Mouse (Mus musculus) neural tube, embryonic 15.5 days (tissue): Measurements from ENCODE around the gene Capns1. TPM values are rescaled to one million over a fixed set of nuclear protein-coding genes. Genes with fewer than 3 reads are reported as not detected.
A peak's percentile ranks its signal among the peaks of the same experiment; 100 is the strongest.

Experiments
- ATAC-seq: fragments of 200-750 bp; cut with Nextera tagmentation; 2 replicates; pipeline ENCODE4 v1.8.0; 2017; ENCODE audit warnings: mild to moderate bottlenecking, moderate TSS enrichment, moderate library complexity; ENCODE audit not compliant: low FRiP score
- H3K27ac ChIP-seq: fragments of 300-500 bp; sonication (generic); replicated peaks from 2 replicates; pipeline ENCODE4 v1.5.1; 2015; ENCODE audit warnings: mild to moderate bottlenecking, inconsistent platforms
- H3K27me3 ChIP-seq: fragments of 300-500 bp; sonication (generic); replicated peaks from 2 replicates; pipeline ENCODE4 v1.6.1; 2015; ENCODE audit warnings: inconsistent platforms
- H3K36me3 ChIP-seq: fragments of 300-500 bp; sonication (generic); 2 replicates; pipeline ENCODE4 v1.6.1; 2015; ENCODE audit warnings: inconsistent platforms
- H3K4me1 ChIP-seq: fragments of 300-500 bp; sonication (generic); 2 replicates; pipeline ENCODE4 v1.6.1; 2015; ENCODE audit warnings: inconsistent platforms
- H3K4me2 ChIP-seq: fragments of 300-500 bp; sonication (generic); 2 replicates; pipeline ENCODE4 v1.6.1; 2015; ENCODE audit warnings: inconsistent platforms, mild to moderate bottlenecking, moderate library complexity
- H3K4me3 ChIP-seq: fragments of 300-500 bp; sonication (generic); replicated peaks from 2 replicates; pipeline ENCODE4 v1.5.1; 2015; ENCODE audit warnings: mild to moderate bottlenecking, inconsistent platforms
- H3K9ac ChIP-seq: fragments of 300-500 bp; sonication (generic); replicated peaks from 2 replicates; pipeline ENCODE4 v1.6.1; 2015; ENCODE audit warnings: mild to moderate bottlenecking, inconsistent platforms
- H3K9me3 ChIP-seq: fragments of 300-500 bp; sonication (generic); replicated peaks from 2 replicates; pipeline ENCODE4 v1.6.1; 2016; ENCODE audit warnings: inconsistent platforms
- WGBS: fragments of 180-500 bp; shearing (Covaris S2); methylation state at CpG from one replicate; pipeline ENCODE4 v1.1.7; 2015; ENCODE audit warnings: mixed read lengths; 5-methylcytosine and 5-hydroxymethylcytosine counted together
- polyA plus RNA-seq: library from polyadenylated mRNA; unstranded; fragments of >200 nt; fragmentation: Nextera tagmentation; extraction: Ambion mirVana; gene quantifications from 2 replicates; pipeline ENCODE4 v1.2.1, GENCODE M21; 2015

Capns1 gene
- polyA plus RNA-seq, 1 experiment from 2014 or later: 88.9 TPM

GRCm38 (mm10) chr7:30168914-30169582 lies 29.6 kb downstream of the Capns1 start:
- peak; percentile 33 for ATAC-seq
- H3K4me2 ChIP-seq: peak overlapping the region; percentile 53
- peaks cover 33% of the 10 kb centered on the region for H3K4me1 ChIP-seq
- H3K36me3 ChIP-seq: peaks cover 33% of the 10 kb centered on the region
- peak overlapping the region; percentile 95 for H3K27ac ChIP-seq
- no peaks in the 10 kb centered on the region for H3K9me3 ChIP-seq
- H3K9ac ChIP-seq: peak overlapping the region; percentile 80
- peak overlapping the region; percentile 73 for H3K4me3 ChIP-seq
- 3% methylated on average over 21 of the region's 21 CpGs for WGBS
- no peaks in the 10 kb centered on the region for H3K27me3 ChIP-seq

- H3K4me2 ChIP-seq: no peak overlapping the region
- H3K27me3 ChIP-seq: no peaks in the 10 kb centered on the region
- no peak overlapping the region for H3K9ac ChIP-seq
- no peak overlapping the region for H3K27ac ChIP-seq
- no peak overlapping the region for H3K4me3 ChIP-seq
- peaks cover 18% of the 10 kb centered on the region for H3K4me1 ChIP-seq
- 97% methylated on average over 2 of the region's 2 CpGs for WGBS
- ATAC-seq: no peak
- peaks cover 22% of the 10 kb centered on the region for H3K9me3 ChIP-seq
- H3K36me3 ChIP-seq: peaks cover 66% of the 10 kb centered on the region
Observed at GRCm38 (mm10) chr7:30164745-30165144, 33.9 kb downstream of the Capns1 start.

GRCm38 (mm10) chr7:30163113-30163512 lies 35.5 kb downstream of the Capns1 start:
- H3K4me3 ChIP-seq: no peak overlapping the region
- H3K4me1 ChIP-seq: peaks cover 13% of the 10 kb centered on the region
- peaks cover 33% of the 10 kb centered on the region for H3K9me3 ChIP-seq
- ATAC-seq: no peak
- H3K36me3 ChIP-seq: peaks cover 82% of the 10 kb centered on the region
- no peak overlapping the region for H3K9ac ChIP-seq
- H3K27me3 ChIP-seq: no peaks in the 10 kb centered on the region
- H3K4me2 ChIP-seq: no peak overlapping the region
- WGBS: 100% methylated on average over 5 of the region's 5 CpGs
- no peak overlapping the region for H3K27ac ChIP-seq

GRCm38 (mm10) chr7:30155507-30155906 lies 43.1 kb downstream of the Capns1 start:
- peaks cover 60% of the 10 kb centered on the region for H3K9me3 ChIP-seq
- ATAC-seq: no peak

GRCm38 (mm10) chr7:30154040-30154439 lies 44.6 kb downstream of the Capns1 start:
- H3K9me3 ChIP-seq: peaks cover 49% of the 10 kb centered on the region
- no peak overlapping the region for H3K4me3 ChIP-seq
- H3K36me3 ChIP-seq: peaks cover 72% of the 10 kb centered on the region
- no peak overlapping the region for H3K9ac ChIP-seq
- 97% methylated on average over 1 of the region's 1 CpGs for WGBS
- no peaks in the 10 kb centered on the region for H3K27me3 ChIP-seq
- ATAC-seq: no peak
- no peak overlapping the region for H3K27ac ChIP-seq
- H3K4me1 ChIP-seq: no peaks in the 10 kb centered on the region
- H3K4me2 ChIP-seq: no peak overlapping the region

More at GRCm38 (mm10) chr7:30155507-30155906, 43.1 kb downstream of the Capns1 start:
- no peak overlapping the region for H3K9ac ChIP-seq
- WGBS: 97% methylated on average over 3 of the region's 3 CpGs
- peaks cover 71% of the 10 kb centered on the region for H3K36me3 ChIP-seq
- no peaks in the 10 kb centered on the region for H3K27me3 ChIP-seq
- H3K27ac ChIP-seq: no peak overlapping the region
- H3K4me2 ChIP-seq: no peak overlapping the region
- no peaks in the 10 kb centered on the region for H3K4me1 ChIP-seq
- no peak overlapping the region for H3K4me3 ChIP-seq

- H3K9me3 ChIP-seq: peaks cover 19% of the 10 kb centered on the region
Observed at GRCm38 (mm10) chr7:30147011-30147410, 51.6 kb downstream of the Capns1 start.

GRCm38 (mm10) chr7:30143555-30144209 lies 54.9 kb downstream of the Capns1 start:
- Histone ChIP-seq H3K9me3 (peaks cover 8% of the 10 kb centered on the region; the same call in 1 of the 2 replicates), H3K9ac (peak overlapping the region; percentile 65), H3K27ac (peak overlapping the region; percentile 89), H3K36me3 (peaks cover 40% of the 10 kb centered on the region), H3K4me3 (peak overlapping the region; percentile 62), H3K4me2 (peak overlapping the region; percentile 69), H3K27me3 (no peaks in the 10 kb centered on the region), H3K4me1 (peaks cover 10% of the 10 kb centered on the region)
- 2% methylated on average over 35 of the region's 35 CpGs for WGBS
- ATAC-seq: peak; percentile 95

More at GRCm38 (mm10) chr7:30147011-30147410, 51.6 kb downstream of the Capns1 start:
- no peak for ATAC-seq
- Histone ChIP-seq H3K9ac (no peak overlapping the region), H3K4me1 (peaks cover 10% of the 10 kb centered on the region), H3K27me3 (no peaks in the 10 kb centered on the region), H3K4me2 (no peak overlapping the region), H3K27ac (no peak overlapping the region), H3K4me3 (no peak overlapping the region), H3K36me3 (peaks cover 50% of the 10 kb centered on the region)
- WGBS: 96% methylated on average over 5 of the region's 5 CpGs

GRCm38 (mm10) chr7:30143170-30143554 lies 55.4 kb downstream of the Capns1 start:
- Histone ChIP-seq H3K9me3 (peaks cover 4% of the 10 kb centered on the region; the same call in 1 of the 2 replicates), H3K27ac (peak overlapping the region; percentile 89), H3K4me3 (peak overlapping the region; percentile 62), H3K36me3 (peaks cover 39% of the 10 kb centered on the region), H3K27me3 (no peaks in the 10 kb centered on the region), H3K9ac (peak overlapping the region; percentile 51), H3K4me2 (peak overlapping the region; percentile 69), H3K4me1 (peaks cover 10% of the 10 kb centered on the region)
- no peak for ATAC-seq
- 11% methylated on average over 8 of the region's 8 CpGs for WGBS

Other genes starting within 250 kb of the Capns1 start
- 20.0 and 20.2 TPM in 2 replicates for gene Zfp74, start 244.7 kb downstream of the Capns1 start, polyA plus RNA-seq
- 5.1 and 6.9 TPM in 2 replicates for gene Zfp568, start 214.9 kb downstream of the Capns1 start, polyA plus RNA-seq
- gene Zfp14, start 147.4 kb downstream of the Capns1 start, polyA plus RNA-seq: 8.4 and 11.2 TPM in 2 replicates
- gene Zfp82, start 125.9 kb downstream of the Capns1 start, polyA plus RNA-seq: 10.6 and 10.9 TPM in 2 replicates
- gene Gm26920, start 108.4 kb downstream of the Capns1 start, polyA plus RNA-seq: 1.3 and 1.9 TPM in 2 replicates
- gene Zfp566, start 108.3 kb downstream of the Capns1 start, polyA plus RNA-seq: 13.2 and 15.6 TPM in 2 replicates
- 78.0 and 82.0 TPM in 2 replicates for gene Zfp260, start 104.0 kb downstream of the Capns1 start, polyA plus RNA-seq
- gene Zfp382, start 76.9 kb downstream of the Capns1 start, polyA plus RNA-seq: 20.4 and 20.9 TPM in 2 replicates
- gene Zfp146, start 29.1 kb downstream of the Capns1 start, polyA plus RNA-seq: 11.3 and 12.4 TPM in 2 replicates
- gene Cox7a1, start 14.7 kb downstream of the Capns1 start, polyA plus RNA-seq: 5.7 and 5.9 TPM in 2 replicates
- gene Polr2i, start 33.1 kb upstream of the Capns1 start, polyA plus RNA-seq: 165 and 194 TPM in 2 replicates
- 405 and 478 TPM in 2 replicates for gene Tbcb, start 33.5 kb upstream of the Capns1 start, polyA plus RNA-seq
- gene Ovol3, start 36.9 kb upstream of the Capns1 start, polyA plus RNA-seq: 0.26 TPM in 1 of 2 replicates, not detected in the other
- gene Thap8, start 81.3 kb upstream of the Capns1 start, polyA plus RNA-seq: 0.86 and 0.93 TPM in 2 replicates
- gene Wdr62, start 81.6 kb upstream of the Capns1 start, polyA plus RNA-seq: 2.6 and 5.5 TPM in 2 replicates
- 82.4 and 89.7 TPM in 2 replicates for gene Clip3, start 92.9 kb upstream of the Capns1 start, polyA plus RNA-seq
- gene Alkbh6, start 109.9 kb upstream of the Capns1 start, polyA plus RNA-seq: 131 and 141 TPM in 2 replicates
- 18.9 and 24.7 TPM in 2 replicates for gene Syne4, start 116.0 kb upstream of the Capns1 start, polyA plus RNA-seq
- gene E130208F15Rik, start 122.9 kb upstream of the Capns1 start, polyA plus RNA-seq: not detected in 2 replicates
- gene Sdhaf1, start 125.1 kb upstream of the Capns1 start, polyA plus RNA-seq: 16.0 and 16.7 TPM in 2 replicates
- 13.5 and 15.7 TPM in 2 replicates for gene Lrfn3, start 164.0 kb upstream of the Capns1 start, polyA plus RNA-seq
- gene Tyrobp, start 214.9 kb upstream of the Capns1 start, polyA plus RNA-seq: 38.6 and 50.0 TPM in 2 replicates
- 0.95 and 4.5 TPM in 2 replicates for gene Hcst, start 221.0 kb upstream of the Capns1 start, polyA plus RNA-seq
- gene Nfkbid, start 222.9 kb upstream of the Capns1 start, polyA plus RNA-seq: 2.7 and 3.2 TPM in 2 replicates
- 577 and 709 TPM in 2 replicates for gene Aplp1, start 246.7 kb upstream of the Capns1 start, polyA plus RNA-seq